Mouse (Mus musculus): ENCODE results near the gene Mipol1. TPM values are rescaled to one million over a fixed set of nuclear protein-coding genes. Genes with fewer than 3 reads are reported as not detected.

Mipol1 gene
- polyA plus RNA-seq, 1 experiment from 2014 or later: 7.5 TPM

DNA sequence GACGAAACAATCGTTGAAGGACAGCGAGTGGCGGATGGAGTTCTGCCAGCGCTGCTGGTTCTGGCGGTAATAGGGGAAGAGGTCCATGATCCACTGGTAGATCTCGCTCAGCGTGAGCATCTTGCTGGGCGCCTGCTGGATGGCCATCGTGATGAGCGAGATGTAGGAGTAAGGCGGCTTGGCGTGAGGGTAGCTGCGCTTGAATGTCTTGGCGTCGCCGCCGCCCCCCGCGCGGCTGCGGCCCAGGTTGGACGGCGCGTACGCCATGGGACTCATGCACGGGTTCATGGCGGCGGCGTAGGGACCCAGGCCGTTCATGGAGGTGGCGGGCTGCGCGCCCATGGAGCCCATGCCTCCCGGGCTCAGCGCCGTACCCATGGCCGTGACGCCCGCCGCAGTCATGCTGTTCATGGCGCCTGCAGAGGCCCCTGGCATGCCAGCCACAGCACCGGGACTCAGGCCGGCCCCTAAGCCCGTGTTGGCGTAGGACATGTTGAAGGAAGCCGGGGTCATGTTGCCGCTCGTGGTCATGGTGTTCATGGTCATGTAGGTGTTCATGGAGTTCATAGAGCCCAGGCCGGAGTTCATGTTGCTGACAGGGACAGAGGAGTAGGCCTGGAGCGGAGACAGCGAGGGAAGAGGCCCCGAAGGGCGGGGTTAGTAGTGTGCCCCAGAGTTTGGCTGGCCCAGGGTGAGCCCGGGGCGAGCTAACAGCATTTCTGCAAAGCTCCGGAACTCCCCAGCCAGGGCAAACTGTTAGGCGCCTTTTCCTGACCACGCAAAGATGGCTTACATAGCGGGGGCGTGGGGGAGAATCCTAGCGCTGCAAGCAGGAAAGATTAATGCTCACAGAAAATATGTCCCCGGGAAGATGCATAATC, 312.8 kb downstream of the Mipol1 start:
- ATAC-seq (ENCODE audit: extremely low read depth, insufficient number of reproducible peaks, low FRiP score, low TSS enrichment): no peak
- Histone ChIP-seq H3K9ac (peak overlapping the region; percentile 16; the same call in 1 of the 2 replicates), H3K4me3 (peak overlapping the region; percentile 40), H3K4me1 (peaks cover 40% of the 10 kb centered on the region), H3K9me3 (no peaks in the 10 kb centered on the region), H3K27me3 (replicated peaks) (peaks cover 96% of the 10 kb centered on the region), H3K4me2 (peak overlapping the region; percentile 42), H3K36me3 (no peaks in the 10 kb centered on the region), H3K27ac (replicated peaks) (no peak overlapping the region)
- WGBS: 2% methylated on average over 63 of the region's 63 CpGs

DNA sequence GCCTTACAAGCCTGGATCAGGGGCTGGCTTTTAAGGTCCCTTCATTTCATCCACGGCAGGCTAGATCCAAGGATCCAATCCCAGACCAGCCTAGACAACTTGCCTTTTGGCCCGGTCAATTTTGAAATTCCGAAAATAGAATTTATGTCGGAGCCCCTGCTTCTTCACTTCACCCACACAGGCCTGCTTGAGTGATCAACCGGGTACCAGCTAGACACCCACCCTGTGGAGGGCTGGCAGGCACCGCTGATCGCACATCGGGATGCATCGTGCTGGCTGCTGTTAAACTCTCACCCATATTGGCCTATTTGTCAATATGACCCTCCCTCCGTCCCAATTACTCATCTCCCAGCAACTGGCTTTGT, 313.4 kb downstream of the Mipol1 start:
- 5% methylated on average over 10 of the region's 10 CpGs for WGBS
- Histone ChIP-seq H3K36me3 (no peaks in the 10 kb centered on the region), H3K27ac (replicated peaks) (no peak overlapping the region), H3K9me3 (no peaks in the 10 kb centered on the region), H3K27me3 (replicated peaks) (peaks cover 96% of the 10 kb centered on the region), H3K4me2 (peak overlapping the region; percentile 42; the same call in 1 of the 2 replicates), H3K4me3 (peak overlapping the region; percentile 40), H3K4me1 (peaks cover 39% of the 10 kb centered on the region), H3K9ac (no peak overlapping the region)
- ATAC-seq (ENCODE audit: extremely low read depth, insufficient number of reproducible peaks, low FRiP score, low TSS enrichment): no peak

DNA sequence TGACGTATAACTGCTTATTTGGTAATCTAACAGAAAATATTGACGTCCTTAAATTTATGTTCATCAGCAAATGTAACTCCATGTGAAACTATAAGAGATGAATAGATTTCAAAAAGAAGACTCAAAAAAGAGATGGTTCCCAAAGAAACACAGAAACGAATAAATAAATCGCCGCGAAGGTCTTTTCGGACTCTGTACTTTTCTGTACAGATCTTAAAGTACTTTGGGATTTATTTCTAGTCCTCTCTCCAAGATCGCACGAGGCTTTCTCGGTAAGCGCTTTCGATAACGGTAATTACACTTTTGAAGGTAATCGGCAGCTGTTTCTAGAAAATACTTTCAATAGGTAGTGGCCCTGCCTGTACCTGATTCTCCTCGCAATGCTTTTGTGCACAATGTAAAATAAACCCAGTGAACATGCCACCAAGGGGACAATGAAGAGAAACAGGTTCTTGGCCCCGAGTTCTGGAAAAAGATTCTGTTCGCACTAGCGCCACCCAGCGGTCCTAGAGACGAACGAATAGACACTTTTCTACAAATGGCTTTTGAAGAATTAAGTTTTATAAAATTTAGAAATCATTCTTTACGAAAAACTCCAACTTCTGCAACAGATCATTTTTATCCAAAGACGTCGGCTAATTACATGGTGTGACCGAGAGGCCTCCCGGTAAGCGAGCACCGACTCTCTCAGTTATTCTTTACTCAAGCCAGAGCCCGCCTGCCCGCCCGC, 314.6 kb downstream of the Mipol1 start:
- Histone ChIP-seq H3K27me3 (replicated peaks) (peaks cover 96% of the 10 kb centered on the region), H3K4me3 (peak overlapping the region; percentile 63), H3K36me3 (no peaks in the 10 kb centered on the region), H3K4me1 (peaks cover 41% of the 10 kb centered on the region), H3K4me2 (peak overlapping the region; percentile 92), H3K9me3 (no peaks in the 10 kb centered on the region), H3K27ac (replicated peaks) (no peak overlapping the region), H3K9ac (peak overlapping the region; percentile 71)
- 3% methylated on average over 31 of the region's 31 CpGs for WGBS
- ATAC-seq (ENCODE audit: extremely low read depth, insufficient number of reproducible peaks, low FRiP score, low TSS enrichment): no peak

DNA sequence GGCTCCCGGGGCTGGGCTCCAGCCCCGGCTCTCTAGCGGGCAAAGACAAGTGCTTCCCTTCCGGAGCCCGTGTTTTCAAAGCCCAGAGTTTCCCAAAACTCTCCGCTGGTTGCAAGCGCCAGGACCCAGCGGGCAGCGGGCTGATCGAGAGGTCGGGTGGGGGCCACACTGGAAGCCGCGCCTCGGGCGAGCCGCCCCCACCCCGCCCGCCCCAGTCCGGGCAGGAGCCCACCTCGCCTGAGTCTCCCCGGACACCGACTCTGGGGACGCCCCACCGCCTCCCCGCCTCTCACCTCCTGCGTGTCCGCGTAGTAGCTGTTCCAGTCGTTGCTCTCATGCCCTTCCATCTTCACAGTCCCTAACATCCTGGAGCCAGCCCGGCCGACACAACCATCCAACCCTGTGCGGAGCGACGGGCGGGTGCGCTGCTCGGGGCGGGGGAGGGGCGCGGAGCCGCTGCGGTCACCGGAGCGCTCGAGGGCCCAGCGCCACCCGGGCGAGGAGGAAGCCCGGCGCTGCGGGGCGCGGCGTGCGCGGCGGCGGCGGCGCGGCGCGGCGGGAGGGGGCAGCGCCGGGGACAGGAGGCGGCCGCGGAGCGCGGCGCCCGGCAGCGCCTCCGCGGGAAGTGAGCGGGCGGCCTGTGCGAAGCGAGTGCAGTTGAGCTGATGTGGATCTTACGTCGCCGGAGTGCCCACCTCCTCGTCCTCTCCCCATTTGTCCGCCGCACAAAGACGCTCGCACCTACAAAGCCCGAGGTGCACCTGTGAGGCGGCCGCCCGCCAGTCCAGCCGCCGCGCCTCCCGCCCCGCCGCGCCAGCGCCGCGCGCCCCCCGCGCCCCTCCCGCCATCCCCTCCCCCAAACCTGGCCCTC, 315.4 kb downstream of the Mipol1 start:
- Histone ChIP-seq H3K4me3 (peak overlapping the region; percentile 63), H3K27me3 (replicated peaks) (peaks cover 100% of the 10 kb centered on the region), H3K27ac (replicated peaks) (no peak overlapping the region), H3K9ac (peak overlapping the region; percentile 71), H3K4me1 (peaks cover 47% of the 10 kb centered on the region), H3K4me2 (peak overlapping the region; percentile 92), H3K9me3 (no peaks in the 10 kb centered on the region), H3K36me3 (no peaks in the 10 kb centered on the region)
- WGBS: under 1% methylated on average over 89 of the region's 106 CpGs
- peak; percentile 59; the same call in 1 of the 2 replicates for ATAC-seq (ENCODE audit: extremely low read depth, insufficient number of reproducible peaks, low FRiP score, low TSS enrichment)

Other genes starting within 250 kb of the Mipol1 start
- 0.68 and 1.5 TPM in 2 replicates for gene Slc25a21, start 33.0 kb upstream of the Mipol1 start, polyA plus RNA-seq (2015; fragmentation: Nextera tagmentation; extraction: Ambion mirVana)
- gene Prps1l3, start within 50 bp of the Mipol1 start, polyA plus RNA-seq (2015; fragmentation: Nextera tagmentation; extraction: Ambion mirVana): 32.3 and 34.7 TPM in 2 replicates